Mouse (Mus musculus) heart, embryonic 16.5 days (tissue): Measurements from ENCODE around the gene Srsf6. TPM values are rescaled to one million over a fixed set of nuclear protein-coding genes. Genes with fewer than 3 reads are reported as not detected.

Experiments
- ATAC-seq: fragments of 200-750 bp; cut with Nextera tagmentation; replicated peaks from 2 replicates; pipeline ENCODE4 v1.8.0; 2017; ENCODE audit warnings: moderate number of reproducible peaks; ENCODE audit not compliant: insufficient read depth, low FRiP score; ENCODE audit errors: extremely low read depth
- H3K27ac ChIP-seq: fragments of 300-500 bp; sonication (generic); 2 replicates; pipeline ENCODE4 v1.5.1; 2014; ENCODE audit warnings: mild to moderate bottlenecking, low read length, control low read depth, moderate library complexity
- H3K27me3 ChIP-seq: fragments of 300-500 bp; sonication (generic); 2 replicates; pipeline ENCODE4 v1.6.1; 2014; ENCODE audit warnings: low read length, mixed read lengths; ENCODE audit not compliant: control insufficient read depth, insufficient read depth
- H3K36me3 ChIP-seq: fragments of 300-500 bp; sonication (generic); 2 replicates; pipeline ENCODE4 v1.6.1; 2014; ENCODE audit not compliant: control insufficient read depth, insufficient read depth
- H3K4me1 ChIP-seq: fragments of 300-500 bp; sonication (generic); 2 replicates; pipeline ENCODE4 v1.6.1; 2014; ENCODE audit warnings: low read length, mixed read lengths; ENCODE audit not compliant: control insufficient read depth, insufficient read depth
- H3K4me2 ChIP-seq: fragments of 300-500 bp; sonication (generic); 2 replicates; pipeline ENCODE4 v1.6.1; 2014; ENCODE audit warnings: low read depth, mild to moderate bottlenecking, control low read depth, low read length
- H3K4me3 ChIP-seq: fragments of 300-500 bp; sonication (generic); 2 replicates; pipeline ENCODE4 v1.5.1; 2014; ENCODE audit warnings: mild to moderate bottlenecking, control low read depth, low read length
- H3K9ac ChIP-seq: fragments of 300-500 bp; sonication (generic); 2 replicates; pipeline ENCODE4 v1.6.1; 2014; ENCODE audit warnings: low read length, control low read depth
- H3K9me3 ChIP-seq: fragments of 300-500 bp; sonication (generic); replicated peaks from 2 replicates; pipeline ENCODE4 v1.6.1; 2016; ENCODE audit warnings: low read length; ENCODE audit not compliant: control insufficient read depth
- WGBS: fragments of 180-500 bp; shearing (Covaris S2); extraction: QIAGEN DNeasy Blood & Tissue Kit; methylation state at CpG from one replicate; pipeline ENCODE4 v1.1.7; 2014; 5-methylcytosine and 5-hydroxymethylcytosine counted together
- polyA plus RNA-seq: library from polyadenylated mRNA; unstranded; fragments of >200 nt; fragmentation: Nextera tagmentation; extraction: Ambion mirVana; gene quantifications from 2 replicates; pipeline ENCODE4 v1.2.1, GENCODE M21; 2015

Gene Srsf6
- polyA plus RNA-seq, 1 experiment from 2014 or later, result 129 TPM

- no peak within 1 kb of the TSS for H3K27ac ChIP-seq
- H3K4me3 ChIP-seq, result peak within 1 kb of the TSS; percentile 74
- H3K36me3 ChIP-seq, result peaks cover 22% of the 10 kb centered on the region
- WGBS, result under 1% methylated on average over 40 of the region's 40 CpGs
- H3K27me3 ChIP-seq, result peaks cover 17% of the 10 kb centered on the region; the same call in 1 of the 2 replicates
- peak; percentile 55 for ATAC-seq
- peaks cover 5% of the 10 kb centered on the region; the same call in 1 of the 2 replicates for H3K4me1 ChIP-seq
- H3K9me3 ChIP-seq, result no peaks in the 10 kb centered on the region
- peak within 1 kb of the TSS; percentile 73 for H3K9ac ChIP-seq
- peak within 1 kb of the TSS; percentile 98 for H3K4me2 ChIP-seq
Measured at GRCm38 (mm10) chr2:162943148-162943846, 12.0 kb downstream of the Srsf6 start, which contains the start of gene L3mbtl1. L3mbtl1 (plus strand) TSS chr2:162943472.

- ATAC-seq, result peak; percentile 20; the same call in 1 of the 2 replicates
- H3K9ac ChIP-seq, result no peak overlapping the region
- WGBS, result 8% methylated on average over 11 of the region's 11 CpGs
Measured at GRCm38 (mm10) chr2:162943931-162944330, 12.6 kb downstream of the Srsf6 start.

DNA sequence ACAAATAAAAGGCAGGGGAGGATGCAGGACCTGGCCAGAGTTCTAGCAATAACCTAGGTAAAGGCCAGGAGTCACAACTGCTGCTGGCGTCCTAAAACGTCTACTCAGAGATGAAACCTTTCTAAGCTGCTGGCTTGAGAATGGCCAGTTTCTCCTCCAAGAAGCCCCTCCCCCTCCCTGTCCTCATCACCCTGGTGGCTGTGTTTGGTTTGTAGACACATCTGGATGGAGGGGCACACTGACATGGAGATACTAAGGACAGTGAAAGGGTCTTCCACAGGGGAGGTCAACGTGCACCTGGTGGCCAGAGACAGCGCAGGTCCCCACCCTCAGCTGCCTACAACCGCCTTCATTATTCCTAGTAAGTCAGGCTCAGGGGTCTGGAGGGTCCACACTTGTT is 15.6 kb downstream of the Srsf6 start:
- WGBS, result 80% methylated on average over 5 of the region's 5 CpGs
- no peak overlapping the region for H3K4me2 ChIP-seq
- H3K4me1 ChIP-seq, result peaks cover 5% of the 10 kb centered on the region; the same call in 1 of the 2 replicates
- no peak overlapping the region for H3K4me3 ChIP-seq
- ATAC-seq, result no peak
- no peaks in the 10 kb centered on the region for H3K9me3 ChIP-seq
- peaks cover 15% of the 10 kb centered on the region; the same call in 1 of the 2 replicates for H3K27me3 ChIP-seq
- H3K36me3 ChIP-seq, result no peaks in the 10 kb centered on the region
- no peak overlapping the region for H3K9ac ChIP-seq
- no peak overlapping the region for H3K27ac ChIP-seq

More at GRCm38 (mm10) chr2:162943931-162944330, 12.6 kb downstream of the Srsf6 start:
- peaks cover 17% of the 10 kb centered on the region; the same call in 1 of the 2 replicates for H3K27me3 ChIP-seq
- peak overlapping the region; percentile 98 for H3K4me2 ChIP-seq
- peak overlapping the region; percentile 74 for H3K4me3 ChIP-seq
- H3K9me3 ChIP-seq, result no peaks in the 10 kb centered on the region
- peaks cover 16% of the 10 kb centered on the region for H3K36me3 ChIP-seq
- no peak overlapping the region for H3K27ac ChIP-seq
- H3K4me1 ChIP-seq, result peaks cover 5% of the 10 kb centered on the region; the same call in 1 of the 2 replicates

DNA sequence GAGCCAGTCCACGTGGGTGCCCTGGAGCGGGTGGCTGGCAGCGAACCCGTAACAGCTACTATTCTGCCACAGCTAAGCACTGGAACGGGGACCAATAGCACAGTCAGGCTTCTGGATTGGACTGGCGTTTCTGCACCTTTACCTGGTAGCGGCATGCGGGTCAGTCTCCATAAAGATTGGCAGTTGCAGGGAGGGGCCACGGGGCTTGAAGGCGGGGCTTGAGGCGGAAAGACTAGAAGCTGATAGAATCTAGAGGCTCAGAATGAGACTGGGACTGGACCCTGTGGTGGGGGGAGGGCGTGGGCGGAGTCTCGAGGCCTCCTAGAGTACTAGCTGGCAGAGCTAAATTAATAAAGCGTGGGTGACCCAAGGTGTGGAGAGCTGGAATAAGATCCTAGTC is 16.4 kb downstream of the Srsf6 start:
- WGBS, result 33% methylated on average over 15 of the region's 15 CpGs
- H3K9ac ChIP-seq, result no peak overlapping the region
- peak overlapping the region; percentile 29 for H3K4me3 ChIP-seq
- H3K9me3 ChIP-seq, result no peaks in the 10 kb centered on the region
- H3K4me1 ChIP-seq, result peaks cover 3% of the 10 kb centered on the region; the same call in 1 of the 2 replicates
- H3K27ac ChIP-seq, result no peak overlapping the region
- H3K27me3 ChIP-seq, result peaks cover 12% of the 10 kb centered on the region; the same call in 1 of the 2 replicates
- peak overlapping the region; percentile 54 for H3K4me2 ChIP-seq
- no peak for ATAC-seq
- H3K36me3 ChIP-seq, result no peaks in the 10 kb centered on the region

DNA sequence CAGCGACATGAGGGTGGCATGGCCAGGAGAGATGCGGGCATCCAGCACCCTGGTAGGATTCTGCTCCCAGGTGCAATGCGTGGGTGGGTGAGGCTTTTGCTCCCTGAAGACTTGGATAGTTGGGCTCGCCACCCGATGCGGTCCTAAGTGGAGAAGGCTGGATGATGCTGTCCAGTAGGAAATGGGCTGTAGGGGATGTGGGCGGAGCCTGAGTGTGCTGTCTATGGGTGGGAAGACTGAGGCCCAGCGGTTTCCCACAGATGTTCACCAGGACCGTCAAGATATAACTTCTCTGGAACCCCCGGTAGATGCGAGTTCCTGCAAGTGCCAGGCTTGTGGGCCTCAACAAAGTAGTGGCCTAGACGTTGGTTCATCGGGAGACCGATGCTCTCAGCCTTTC is 16.9 kb downstream of the Srsf6 start:
- no peak overlapping the region for H3K9ac ChIP-seq
- no peak overlapping the region for H3K27ac ChIP-seq
- no peaks in the 10 kb centered on the region for H3K36me3 ChIP-seq
- 51% methylated on average over 14 of the region's 14 CpGs for WGBS
- no peak for ATAC-seq
- H3K9me3 ChIP-seq, result no peaks in the 10 kb centered on the region
- H3K27me3 ChIP-seq, result peaks cover 11% of the 10 kb centered on the region; the same call in 1 of the 2 replicates
- H3K4me2 ChIP-seq, result peak overlapping the region; percentile 54
- peak overlapping the region; percentile 29 for H3K4me3 ChIP-seq
- no peaks in the 10 kb centered on the region for H3K4me1 ChIP-seq

GRCm38 (mm10) chr2:162950776-162951175 is 19.4 kb downstream of the Srsf6 start:
- Histone ChIP-seq H3K4me1 (no peaks in the 10 kb centered on the region), H3K27ac (no peak overlapping the region), H3K9ac (no peak overlapping the region), H3K27me3 (no peaks in the 10 kb centered on the region; the same call in 1 of the 2 replicates), H3K4me2 (no peak overlapping the region), H3K36me3 (no peaks in the 10 kb centered on the region), H3K9me3 (no peaks in the 10 kb centered on the region), H3K4me3 (no peak overlapping the region)
- WGBS, result 83% methylated on average over 2 of the region's 2 CpGs
- ATAC-seq, result no peak

DNA sequence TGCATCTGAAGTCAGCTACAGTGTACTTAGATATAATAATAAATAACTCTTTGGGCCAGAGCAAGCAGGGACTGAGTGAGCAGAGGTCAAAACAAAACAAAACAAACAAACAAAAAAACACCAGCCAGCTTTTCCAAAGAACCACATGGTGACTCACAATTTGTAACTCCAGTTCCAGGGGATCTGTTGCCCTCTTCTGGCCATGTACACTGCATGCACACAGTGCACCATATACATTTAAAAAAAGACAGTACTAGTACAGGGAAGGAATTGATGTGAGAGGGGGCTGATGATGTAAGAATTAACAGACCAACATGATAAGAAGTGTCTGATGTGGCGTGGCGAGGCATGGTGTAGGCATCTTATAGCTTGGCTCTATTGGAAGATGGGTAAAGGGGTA is 25.5 kb downstream of the Srsf6 start:
- Histone ChIP-seq H3K9me3 (no peaks in the 10 kb centered on the region), H3K9ac (no peak overlapping the region), H3K4me1 (no peaks in the 10 kb centered on the region), H3K27ac (no peak overlapping the region), H3K4me2 (no peak overlapping the region), H3K4me3 (no peak overlapping the region), H3K27me3 (no peaks in the 10 kb centered on the region), H3K36me3 (no peaks in the 10 kb centered on the region)
- WGBS, result 83% methylated on average over 2 of the region's 2 CpGs
- ATAC-seq, result no peak

DNA sequence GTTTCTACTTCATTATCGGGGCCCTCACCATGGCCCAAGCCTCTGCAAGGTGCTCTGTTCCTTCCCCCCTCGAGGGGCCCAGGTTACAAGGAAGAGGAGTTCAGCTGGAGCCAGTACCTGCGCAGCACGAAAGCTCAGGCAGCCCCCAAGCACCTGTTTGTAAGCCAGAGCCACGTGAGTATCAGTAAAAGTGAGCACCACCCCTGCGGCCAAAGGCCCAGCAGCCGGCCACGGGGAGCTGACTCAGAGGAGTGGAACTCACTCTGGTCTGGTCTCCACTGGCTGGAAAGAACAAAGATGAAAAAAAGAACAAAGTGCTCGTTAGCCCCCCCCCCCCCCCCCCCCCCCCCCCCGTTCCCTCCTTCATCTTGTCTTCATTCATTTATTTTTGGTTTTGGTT is 30.0 kb downstream of the Srsf6 start:
- ATAC-seq, result no peak

DNA sequence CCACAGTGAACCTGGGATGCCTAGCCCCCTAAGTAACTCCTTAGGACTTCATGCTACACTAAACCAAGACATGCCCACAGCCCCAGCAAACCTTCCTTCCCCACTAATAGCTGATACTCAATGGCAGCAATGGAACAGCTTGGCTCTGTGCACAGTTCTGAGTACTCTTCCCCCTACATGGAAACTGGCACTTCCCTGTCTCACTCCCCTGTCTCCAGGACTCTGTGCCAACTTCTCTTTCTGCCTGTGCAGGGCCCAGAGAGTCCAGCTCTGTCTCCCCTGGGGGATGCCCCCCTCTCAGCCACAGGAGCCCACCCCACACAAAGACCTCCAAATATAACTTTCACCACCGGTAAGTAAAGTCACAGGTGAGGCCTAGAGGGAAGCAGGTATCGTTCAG is 35.4 kb downstream of the Srsf6 start:
- H3K9me3 ChIP-seq, result no peaks in the 10 kb centered on the region
- H3K27me3 ChIP-seq, result no peaks in the 10 kb centered on the region
- H3K36me3 ChIP-seq, result no peaks in the 10 kb centered on the region
- 93% methylated on average over 2 of the region's 2 CpGs for WGBS
- no peak overlapping the region for H3K4me2 ChIP-seq
- no peaks in the 10 kb centered on the region for H3K4me1 ChIP-seq
- no peak overlapping the region for H3K9ac ChIP-seq
- H3K27ac ChIP-seq, result no peak overlapping the region
- no peak for ATAC-seq
- no peak overlapping the region for H3K4me3 ChIP-seq

More for the DNA sequence above, 30.0 kb downstream of the Srsf6 start:
- Histone ChIP-seq H3K4me3 (no peak overlapping the region), H3K4me1 (no peaks in the 10 kb centered on the region), H3K4me2 (no peak overlapping the region), H3K36me3 (no peaks in the 10 kb centered on the region), H3K27ac (no peak overlapping the region), H3K9me3 (no peaks in the 10 kb centered on the region), H3K27me3 (no peaks in the 10 kb centered on the region), H3K9ac (no peak overlapping the region)
- WGBS, result 59% methylated on average over 9 of the region's 10 CpGs
